Mouse (Mus musculus) spleen, adult 2 months (tissue): ENCODE results near the gene Gm10282.

Source experiments
- CTCF ChIP-seq: fragments of 200-500 bp; IDR thresholded peaks from 2 replicates; pipeline ENCODE4 v1.5.1; 2011; ENCODE audit warnings: mild to moderate bottlenecking, inconsistent platforms; ENCODE audit not compliant: insufficient read depth, insufficient read length, insufficient replicate concordance; ENCODE audit errors: extremely low read depth
- POLR2A ChIP-seq: fragments of 200-500 bp; IDR thresholded peaks from 2 replicates; pipeline ENCODE4 v1.6.1; 2011; ENCODE audit warnings: low read depth, low read length, inconsistent platforms

GRCm38 (mm10) chr8:72305210-72305905, at the start of gene Gm10282:
- TF ChIP-seq CTCF (no peak), POLR2A (no peak)
